Mouse (Mus musculus) testis, postnatal 10 days (tissue): ENCODE results near the gene Nfu1.

ENCODE experiments used
- DNase-seq: peaks from one replicate; pipeline ENCODE4 v3.0.0; 2021; ENCODE audit warnings: low spot score

Nfu1 gene

GRCm38 (mm10) chr6:87075092-87075685, 66.2 kb downstream of the Nfu1 start:
- DNase-seq, result no peak
